Mouse (Mus musculus): ENCODE results near the gene Rpgrip1l.

- TF ChIP-seq POLR2A (IDR thresholded peaks at IDR 0.05; ENCODE audit: insufficient read depth, low read depth, low read length) (no peak), CTCF (IDR thresholded peaks at IDR 0.05; ENCODE audit: insufficient read depth, low read depth, low read length) (no peak)
Measured at GRCm38 (mm10) chr8:91318938-91319729, 6.1 kb upstream of the Rpgrip1l start.
